Mouse (Mus musculus) hindbrain, embryonic 15.5 days (tissue): ENCODE results near the gene Stk40. TPM values are rescaled to one million over a fixed set of nuclear protein-coding genes. Genes with fewer than 3 reads are reported as not detected.

ENCODE experiments used
- ATAC-seq: fragments of 200-750 bp; cut with Nextera tagmentation; 2 replicates; pipeline ENCODE4 v1.8.0; 2017; ENCODE audit warnings: low read depth, moderate number of reproducible peaks, moderate TSS enrichment; ENCODE audit not compliant: low FRiP score
- H3K27ac ChIP-seq: fragments of 300-500 bp; sonication (generic); replicated peaks from 2 replicates; pipeline ENCODE4 v1.5.1; 2015; ENCODE audit warnings: mild to moderate bottlenecking, inconsistent platforms
- H3K27me3 ChIP-seq: fragments of 300-500 bp; sonication (generic); 2 replicates; pipeline ENCODE4 v1.6.1; 2015; ENCODE audit warnings: control low read depth, inconsistent platforms
- H3K36me3 ChIP-seq: fragments of 300-500 bp; sonication (generic); 2 replicates; pipeline ENCODE4 v1.6.1; 2015; ENCODE audit warnings: control low read depth, inconsistent platforms
- H3K4me1 ChIP-seq: fragments of 300-500 bp; sonication (generic); replicated peaks from 2 replicates; pipeline ENCODE4 v1.6.1; 2015; ENCODE audit warnings: control low read depth, inconsistent platforms
- H3K4me2 ChIP-seq: fragments of 300-500 bp; sonication (generic); 2 replicates; pipeline ENCODE4 v1.6.1; 2015; ENCODE audit warnings: moderate library complexity, mild to moderate bottlenecking, inconsistent platforms
- H3K4me3 ChIP-seq: fragments of 300-500 bp; sonication (generic); 2 replicates; pipeline ENCODE4 v1.5.1; 2015; ENCODE audit warnings: mild to moderate bottlenecking, inconsistent platforms
- H3K9ac ChIP-seq: fragments of 300-500 bp; sonication (generic); 2 replicates; pipeline ENCODE4 v1.6.1; 2015; ENCODE audit warnings: inconsistent platforms
- H3K9me3 ChIP-seq: fragments of 300-500 bp; sonication (generic); 2 replicates; pipeline ENCODE4 v1.6.1; 2016; ENCODE audit warnings: control low read depth, inconsistent platforms
- WGBS: fragments of 180-500 bp; shearing (Covaris S2); methylation state at CpG from one replicate; pipeline ENCODE4 v1.1.7; 2015; 5-methylcytosine and 5-hydroxymethylcytosine counted together
- polyA plus RNA-seq: library from polyadenylated mRNA; unstranded; fragments of >200 nt; fragmentation: Nextera tagmentation; extraction: Ambion mirVana; gene quantifications from 2 replicates; pipeline ENCODE4 v1.2.1, GENCODE M21; 2015

Stk40 gene
- polyA plus RNA-seq, 1 experiment from 2014 or later, result 33.9 TPM

DNA sequence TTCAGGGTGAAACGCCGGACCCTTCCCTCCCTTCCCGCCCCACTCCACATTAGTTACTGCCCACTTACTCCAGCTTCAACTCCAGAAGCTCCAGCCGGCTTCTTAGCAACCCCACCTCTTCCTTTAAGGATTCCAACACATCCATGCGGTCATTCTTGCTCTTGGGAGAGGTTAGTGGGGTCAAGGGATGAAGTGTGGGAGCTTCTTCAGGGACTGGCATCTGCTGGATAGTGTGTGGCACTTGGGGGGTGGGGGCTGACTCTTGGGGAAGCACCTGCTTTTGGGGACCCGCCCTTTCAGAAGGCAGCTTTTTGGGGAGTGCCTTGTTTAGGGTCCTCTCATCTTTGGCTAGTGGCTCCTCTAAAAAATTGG is 47.2 kb downstream of the Stk40 start:
- Histone ChIP-seq H3K4me1 (peaks cover 22% of the 10 kb centered on the region), H3K4me3 (no peak overlapping the region)
- WGBS, result 80% methylated on average over 6 of the region's 6 CpGs

DNA sequence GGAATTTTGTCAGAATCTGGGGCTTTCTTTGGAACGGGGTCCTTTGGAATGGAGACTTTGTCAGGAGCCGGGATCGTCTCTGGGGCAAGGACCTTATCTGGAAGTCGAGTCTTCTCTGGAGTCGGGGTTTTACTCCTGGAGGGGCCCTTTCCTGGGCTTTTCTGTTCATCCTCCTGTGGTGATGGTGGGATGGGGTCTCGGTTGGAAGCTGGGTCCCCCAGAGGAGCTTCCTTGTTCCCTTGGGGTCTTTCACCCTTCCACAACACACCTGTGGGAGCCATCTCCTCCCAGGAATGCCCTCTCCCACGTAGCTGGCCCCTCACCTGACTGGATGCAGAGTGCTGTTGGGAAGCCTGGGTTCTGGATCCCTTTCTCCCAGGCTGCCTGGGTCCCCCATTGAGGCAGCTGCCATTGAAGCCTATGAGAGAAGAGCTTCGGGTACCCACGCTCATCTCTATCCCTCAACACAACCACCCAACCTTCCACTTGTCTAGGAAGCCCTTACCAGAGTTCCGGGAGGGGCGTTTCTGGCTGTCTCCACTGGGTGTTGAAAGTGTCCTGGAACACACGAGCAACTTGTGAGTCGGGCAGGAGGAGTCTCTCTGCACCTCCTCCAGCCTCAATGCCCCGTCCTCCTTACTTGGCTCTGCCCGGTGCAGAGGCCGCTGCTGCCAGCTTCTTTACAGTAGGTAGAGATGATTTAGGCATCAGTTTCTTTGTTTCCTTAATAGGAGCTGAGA is 48.1 kb downstream of the Stk40 start:
- Histone ChIP-seq H3K36me3 (no peaks in the 10 kb centered on the region), H3K4me1 (peaks cover 22% of the 10 kb centered on the region), H3K27ac (no peak overlapping the region), H3K9me3 (no peaks in the 10 kb centered on the region), H3K27me3 (peaks cover 34% of the 10 kb centered on the region), H3K4me3 (no peak overlapping the region), H3K4me2 (no peak overlapping the region), H3K9ac (no peak overlapping the region)
- WGBS, result 86% methylated on average over 16 of the region's 16 CpGs
- no peak for ATAC-seq

More for the DNA sequence above, 47.2 kb downstream of the Stk40 start:
- Histone ChIP-seq H3K36me3 (no peaks in the 10 kb centered on the region), H3K4me2 (no peak overlapping the region), H3K27ac (no peak overlapping the region), H3K9me3 (no peaks in the 10 kb centered on the region), H3K27me3 (peaks cover 34% of the 10 kb centered on the region), H3K9ac (no peak overlapping the region)
- ATAC-seq, result no peak

DNA sequence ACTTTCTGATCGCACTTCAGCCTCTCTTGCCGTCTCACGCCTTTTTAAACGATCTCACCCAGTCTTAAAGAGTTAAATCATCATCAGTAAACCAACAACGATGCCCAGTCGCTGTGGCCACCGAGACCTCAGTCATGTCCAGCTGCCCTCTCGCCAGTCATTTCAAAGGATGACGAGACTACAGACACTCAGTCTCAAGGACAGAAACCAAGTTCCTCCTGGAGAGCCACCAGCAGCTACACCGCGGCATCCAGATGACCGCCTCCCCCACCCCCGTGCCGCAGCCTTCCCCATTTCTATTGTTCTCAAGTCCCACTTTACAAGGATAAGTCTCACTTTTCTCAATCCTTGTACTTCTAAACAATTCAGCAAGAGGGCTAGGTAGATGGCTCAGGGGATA is 49.1 kb downstream of the Stk40 start:
- H3K9ac ChIP-seq, result no peak overlapping the region
- no peak overlapping the region for H3K4me2 ChIP-seq
- H3K4me1 ChIP-seq, result peaks cover 17% of the 10 kb centered on the region
- no peak overlapping the region for H3K27ac ChIP-seq
- no peaks in the 10 kb centered on the region for H3K36me3 ChIP-seq
- H3K4me3 ChIP-seq, result no peak overlapping the region
- peaks cover 27% of the 10 kb centered on the region for H3K27me3 ChIP-seq
- no peak for ATAC-seq
- 66% methylated on average over 14 of the region's 14 CpGs for WGBS
- H3K9me3 ChIP-seq, result no peaks in the 10 kb centered on the region

DNA sequence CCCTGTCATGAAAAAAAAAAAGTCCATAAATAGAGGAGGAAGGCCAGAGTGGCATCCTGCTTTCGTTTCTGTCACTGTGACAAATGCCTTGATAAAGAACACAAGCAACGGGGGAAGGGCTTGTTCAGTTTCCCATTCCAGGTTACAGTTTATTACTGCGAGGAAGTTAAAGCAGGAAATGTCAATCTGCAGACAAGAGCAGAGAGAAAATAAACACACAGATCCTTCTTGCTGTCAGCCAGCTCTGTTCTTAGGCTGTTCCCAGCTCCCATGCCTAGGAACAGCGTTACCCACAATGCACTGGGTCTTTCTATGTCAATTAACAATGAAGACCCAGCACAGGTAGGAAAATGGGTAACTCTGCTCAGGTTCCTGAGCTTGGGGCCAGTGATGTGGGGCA is 51.4 kb downstream of the Stk40 start:
- Histone ChIP-seq H3K27ac (peak overlapping the region; percentile 2; the same call in 1 of the 2 replicates), H3K27me3 (peaks cover 6% of the 10 kb centered on the region), H3K9me3 (no peaks in the 10 kb centered on the region), H3K9ac (no peak overlapping the region), H3K4me3 (no peak overlapping the region), H3K4me2 (no peak overlapping the region), H3K4me1 (no peaks in the 10 kb centered on the region), H3K36me3 (no peaks in the 10 kb centered on the region)
- 65% methylated on average over 4 of the region's 4 CpGs for WGBS
- ATAC-seq, result no peak

DNA sequence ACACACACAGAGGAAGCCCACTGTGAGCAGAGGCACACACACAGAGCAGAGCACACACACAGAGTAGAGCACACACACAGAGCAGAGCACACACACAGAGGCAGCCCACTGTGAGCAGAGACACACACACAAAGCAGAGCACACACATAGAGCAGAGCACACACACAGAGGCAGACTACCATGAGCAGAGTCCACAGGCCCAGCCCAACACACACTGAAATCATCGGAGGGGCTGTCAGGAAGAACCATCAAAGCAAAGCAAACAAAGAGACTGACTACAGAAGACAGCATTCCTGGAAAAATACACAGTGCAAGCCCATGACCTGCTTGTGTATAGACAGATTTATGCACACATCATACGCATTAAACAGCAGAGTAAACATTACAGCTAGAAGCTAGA is 52.1 kb downstream of the Stk40 start:
- ATAC-seq, result peak; percentile 24; the same call in 1 of the 2 replicates
- Histone ChIP-seq H3K4me3 (no peak overlapping the region), H3K36me3 (no peaks in the 10 kb centered on the region), H3K9ac (no peak overlapping the region), H3K9me3 (no peaks in the 10 kb centered on the region), H3K27me3 (no peaks in the 10 kb centered on the region), H3K27ac (peak overlapping the region; percentile 2; the same call in 1 of the 2 replicates), H3K4me1 (no peaks in the 10 kb centered on the region), H3K4me2 (no peak overlapping the region)
- WGBS, result 59% methylated on average over 2 of the region's 2 CpGs

DNA sequence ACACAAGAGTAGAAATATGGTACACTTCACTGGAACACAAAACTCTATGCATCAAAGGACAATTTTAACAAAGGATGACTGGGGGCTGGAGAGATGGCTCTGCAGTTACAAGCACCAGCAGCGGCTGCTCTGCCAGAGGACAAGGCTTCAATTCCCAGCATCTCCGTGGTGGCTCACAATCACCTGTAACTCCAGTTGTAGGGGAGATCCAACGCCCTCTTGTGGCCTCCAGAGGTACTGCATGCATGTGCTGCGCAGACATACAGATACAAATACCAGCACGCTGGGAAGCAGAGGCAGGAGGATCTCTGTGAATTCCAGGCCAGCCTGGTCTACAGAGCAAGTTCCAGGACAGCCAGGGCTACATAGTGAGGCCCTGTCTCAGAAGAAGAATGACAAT is 52.9 kb downstream of the Stk40 start:
- WGBS, result 61% methylated on average over 5 of the region's 5 CpGs
- no peak overlapping the region for H3K27ac ChIP-seq
- no peak for ATAC-seq
- no peak overlapping the region for H3K4me2 ChIP-seq
- no peaks in the 10 kb centered on the region for H3K4me1 ChIP-seq
- H3K9ac ChIP-seq, result no peak overlapping the region
- no peak overlapping the region for H3K4me3 ChIP-seq
- no peaks in the 10 kb centered on the region for H3K9me3 ChIP-seq
- no peaks in the 10 kb centered on the region for H3K27me3 ChIP-seq
- H3K36me3 ChIP-seq, result no peaks in the 10 kb centered on the region

DNA sequence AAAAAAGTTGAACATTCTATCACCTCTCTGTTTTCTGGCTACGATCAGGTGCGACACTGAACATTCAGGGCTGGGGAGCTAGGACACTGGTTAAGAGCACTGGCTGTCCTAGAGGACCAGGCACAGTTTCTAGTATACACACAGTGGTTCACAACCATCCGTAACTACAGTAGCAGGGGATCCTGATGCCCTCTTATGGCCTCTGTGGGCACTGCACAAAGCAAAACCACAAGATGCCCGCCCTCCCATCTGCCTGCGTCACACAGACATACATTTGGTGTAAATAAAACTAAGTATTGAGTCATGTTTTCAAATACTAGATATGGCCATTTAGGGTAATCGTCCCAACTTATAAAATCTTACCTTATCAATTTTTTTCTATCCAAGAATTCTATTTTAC is 53.8 kb downstream of the Stk40 start:
- no peaks in the 10 kb centered on the region for H3K36me3 ChIP-seq
- 85% methylated on average over 6 of the region's 6 CpGs for WGBS

DNA sequence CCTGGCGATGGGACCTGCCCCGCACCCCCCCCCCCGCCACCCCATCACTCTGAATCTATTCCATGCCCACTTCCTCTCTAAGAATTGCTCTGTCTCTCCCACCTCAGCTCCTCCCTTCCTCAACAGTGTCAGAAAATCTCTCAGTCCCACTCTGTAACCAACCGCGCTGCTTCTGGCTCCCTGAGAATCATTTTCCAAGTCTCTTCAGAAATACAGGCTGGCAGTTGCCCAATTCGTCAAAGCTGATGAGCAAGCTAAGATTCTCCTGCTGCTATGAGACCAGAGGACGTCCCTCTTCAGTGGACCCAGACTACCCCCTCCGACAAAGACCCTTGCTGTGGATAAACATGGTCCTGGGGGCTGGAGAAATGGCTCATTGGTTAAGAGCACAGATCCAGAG is 55.7 kb downstream of the Stk40 start:
- 73% methylated on average over 7 of the region's 8 CpGs for WGBS
- H3K36me3 ChIP-seq, result no peaks in the 10 kb centered on the region
- no peaks in the 10 kb centered on the region for H3K9me3 ChIP-seq
- no peaks in the 10 kb centered on the region for H3K27me3 ChIP-seq
- ATAC-seq, result no peak
- no peak overlapping the region for H3K4me3 ChIP-seq
- H3K27ac ChIP-seq, result no peak overlapping the region
- peaks cover 13% of the 10 kb centered on the region for H3K4me1 ChIP-seq
- H3K9ac ChIP-seq, result no peak overlapping the region
- no peak overlapping the region for H3K4me2 ChIP-seq

More for the DNA sequence above, 53.8 kb downstream of the Stk40 start:
- no peak overlapping the region for H3K9ac ChIP-seq
- H3K4me1 ChIP-seq, result peaks cover 5% of the 10 kb centered on the region; the same call in 1 of the 2 replicates
- H3K4me2 ChIP-seq, result no peak overlapping the region
- H3K9me3 ChIP-seq, result no peaks in the 10 kb centered on the region
- H3K4me3 ChIP-seq, result no peak overlapping the region
- no peak overlapping the region for H3K27ac ChIP-seq
- H3K27me3 ChIP-seq, result no peaks in the 10 kb centered on the region
- ATAC-seq, result no peak

DNA sequence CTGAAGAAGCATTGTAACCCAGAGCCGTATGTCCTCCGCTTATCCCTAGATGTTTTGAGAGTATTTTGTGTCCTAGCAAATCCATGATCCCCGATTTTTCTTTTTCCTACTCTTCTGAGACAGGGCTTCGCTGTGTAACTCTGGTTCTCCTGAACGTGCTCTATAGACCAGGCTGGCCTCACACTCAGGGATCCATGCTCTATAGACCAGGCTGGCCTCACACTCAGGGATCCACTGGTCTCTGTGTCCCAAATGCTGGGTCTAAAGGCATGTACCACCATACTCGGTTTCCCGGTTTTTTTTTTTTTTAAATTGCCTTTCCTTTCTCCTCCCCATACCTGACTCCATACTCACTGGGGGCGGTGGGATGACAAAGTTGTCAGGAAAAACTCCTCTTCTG is 57.2 kb downstream of the Stk40 start:
- WGBS, result 92% methylated on average over 8 of the region's 8 CpGs
- no peaks in the 10 kb centered on the region for H3K27me3 ChIP-seq
- no peak overlapping the region for H3K9ac ChIP-seq
- peaks cover 13% of the 10 kb centered on the region for H3K4me1 ChIP-seq
- no peaks in the 10 kb centered on the region for H3K9me3 ChIP-seq
- H3K36me3 ChIP-seq, result peaks cover 6% of the 10 kb centered on the region
- ATAC-seq, result no peak
- H3K4me2 ChIP-seq, result no peak overlapping the region
- no peak overlapping the region for H3K27ac ChIP-seq
- no peak overlapping the region for H3K4me3 ChIP-seq

DNA sequence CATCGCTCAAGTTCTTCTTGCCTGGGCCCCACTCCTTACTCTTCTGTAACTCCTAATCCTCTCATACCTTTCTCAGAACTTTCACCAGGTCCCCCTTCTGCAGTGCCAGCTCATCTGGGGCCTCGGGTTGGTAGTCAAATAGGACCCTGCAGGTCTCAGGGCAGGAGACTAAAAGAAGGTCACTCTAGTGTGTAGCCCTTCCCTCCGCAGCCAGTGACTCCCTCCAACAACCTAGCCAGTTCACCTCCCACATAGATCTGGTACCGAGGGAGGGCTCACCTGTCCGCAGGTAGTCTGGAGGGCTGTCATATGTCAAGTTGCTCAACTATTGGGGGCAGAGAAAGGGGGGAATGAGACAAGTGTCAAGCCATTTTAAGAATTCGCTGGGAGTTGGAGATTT is 57.7 kb downstream of the Stk40 start:
- H3K9ac ChIP-seq, result no peak overlapping the region
- 89% methylated on average over 6 of the region's 6 CpGs for WGBS
- H3K9me3 ChIP-seq, result no peaks in the 10 kb centered on the region
- H3K4me3 ChIP-seq, result no peak overlapping the region
- H3K36me3 ChIP-seq, result peaks cover 11% of the 10 kb centered on the region
- no peaks in the 10 kb centered on the region for H3K27me3 ChIP-seq
- no peak for ATAC-seq
- H3K4me1 ChIP-seq, result peaks cover 13% of the 10 kb centered on the region
- no peak overlapping the region for H3K27ac ChIP-seq
- no peak overlapping the region for H3K4me2 ChIP-seq

DNA sequence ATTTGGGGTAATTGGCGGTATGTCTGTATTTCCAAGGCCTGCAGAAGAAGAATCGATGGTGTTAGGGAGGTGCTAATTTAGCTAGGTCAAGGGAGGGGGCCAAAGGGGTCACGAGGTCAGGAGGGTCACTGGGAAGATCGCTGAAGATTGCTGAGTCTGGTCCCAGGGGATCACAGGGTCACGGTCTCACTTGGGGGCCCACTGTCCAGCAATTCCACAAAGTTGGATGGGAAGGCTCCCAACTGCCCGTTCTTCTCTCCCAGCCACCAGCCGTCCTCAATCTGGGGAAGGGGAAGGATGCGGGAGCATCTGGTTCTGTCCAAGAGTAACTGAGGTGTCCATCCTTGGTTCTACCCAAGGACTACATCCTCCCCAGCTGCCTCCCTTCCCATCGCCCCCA is 58.2 kb downstream of the Stk40 start:
- Histone ChIP-seq H3K27me3 (no peaks in the 10 kb centered on the region), H3K27ac (no peak overlapping the region), H3K9ac (no peak overlapping the region), H3K9me3 (no peaks in the 10 kb centered on the region), H3K4me1 (peaks cover 13% of the 10 kb centered on the region), H3K4me2 (peak overlapping the region; percentile 98), H3K36me3 (peaks cover 16% of the 10 kb centered on the region), H3K4me3 (peak overlapping the region; percentile 58; the same call in 1 of the 2 replicates)
- WGBS, result 69% methylated on average over 9 of the region's 9 CpGs
- peak; percentile 3; the same call in 1 of the 2 replicates for ATAC-seq

DNA sequence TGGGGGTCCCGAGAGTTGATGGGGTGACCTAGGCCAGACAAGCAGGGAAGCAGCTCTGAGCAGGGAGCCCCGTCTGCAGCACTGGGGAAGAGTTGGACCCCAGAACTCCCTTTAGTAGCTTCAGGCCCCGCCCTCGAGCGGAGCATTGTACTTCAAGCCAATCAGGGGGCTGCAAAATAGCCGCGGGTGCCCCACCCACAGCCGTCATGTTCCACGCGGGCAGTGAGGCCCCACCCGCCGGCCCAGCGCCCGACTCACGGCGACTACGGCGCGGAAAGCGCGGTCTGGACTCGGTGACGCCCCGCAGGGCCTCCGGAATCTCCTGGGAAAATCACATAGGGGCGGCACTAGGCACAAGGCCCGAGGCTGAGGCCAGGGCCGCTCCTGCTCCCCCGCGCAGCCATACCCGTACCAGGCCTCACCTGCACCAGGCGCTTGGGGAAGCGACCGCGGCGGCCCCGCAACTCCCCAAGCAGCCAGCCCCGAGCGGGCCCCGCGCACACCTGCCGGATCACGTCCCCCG is 58.8 kb downstream of the Stk40 start:
- ATAC-seq, result peak; percentile 92

More for the DNA sequence above, 58.8 kb downstream of the Stk40 start:
- peaks cover 18% of the 10 kb centered on the region for H3K36me3 ChIP-seq
- no peaks in the 10 kb centered on the region for H3K27me3 ChIP-seq
- peak overlapping the region; percentile 58 for H3K4me3 ChIP-seq
- H3K9me3 ChIP-seq, result no peaks in the 10 kb centered on the region
- H3K9ac ChIP-seq, result peak overlapping the region; percentile 77
- peak overlapping the region; percentile 45; the same call in 1 of the 2 replicates for H3K27ac ChIP-seq
- under 1% methylated on average over 44 of the region's 44 CpGs for WGBS
- peaks cover 13% of the 10 kb centered on the region for H3K4me1 ChIP-seq
- H3K4me2 ChIP-seq, result peak overlapping the region; percentile 98
